Mouse (Mus musculus): ENCODE results near the gene Ift43.

Gene Ift43

GRCm38 (mm10) chr12:86129696-86130095, 47.4 kb downstream of the Ift43 start:
- DNase-seq: no peak

GRCm38 (mm10) chr12:86132799-86133198, 50.5 kb downstream of the Ift43 start:
- peak; percentile 46 to 77 for DNase-seq

- DNase-seq: no peak
Measured at GRCm38 (mm10) chr12:86135691-86136090, 53.4 kb downstream of the Ift43 start.

GRCm38 (mm10) chr12:86138696-86139095, 56.4 kb downstream of the Ift43 start:
- no peak for DNase-seq

GRCm38 (mm10) chr12:86142389-86142788, 60.0 kb downstream of the Ift43 start:
- DNase-seq: no peak

- no peak for DNase-seq
Measured at GRCm38 (mm10) chr12:86146246-86146645, 63.9 kb downstream of the Ift43 start.

GRCm38 (mm10) chr12:86148271-86148670, 65.9 kb downstream of the Ift43 start:
- no peak for DNase-seq

GRCm38 (mm10) chr12:86149087-86149486, 66.7 kb downstream of the Ift43 start:
- DNase-seq: no peak

GRCm38 (mm10) chr12:86151941-86152340, 69.6 kb downstream of the Ift43 start:
- no peak for DNase-seq

- DNase-seq: no peak
Measured at GRCm38 (mm10) chr12:86153213-86153957, 71.0 kb downstream of the Ift43 start.

- DNase-seq: no peak
Measured at GRCm38 (mm10) chr12:86155176-86155575, 72.8 kb downstream of the Ift43 start.

- DNase-seq: peak in 1 of 2 experiments; percentile 39
Measured at GRCm38 (mm10) chr12:86157166-86157565, 74.8 kb downstream of the Ift43 start.

GRCm38 (mm10) chr12:86157894-86158444, 75.6 kb downstream of the Ift43 start:
- peak; percentile 30 to 31 for DNase-seq

GRCm38 (mm10) chr12:86158689-86159483, 76.5 kb downstream of the Ift43 start:
- peak; percentile 94 to 95 for DNase-seq

- peak; percentile 46 to 48 for DNase-seq
Measured at GRCm38 (mm10) chr12:86161436-86161835, 79.1 kb downstream of the Ift43 start.

- no peak for DNase-seq
Measured at GRCm38 (mm10) chr12:86161942-86162341, 79.6 kb downstream of the Ift43 start.

GRCm38 (mm10) chr12:86162890-86163816, 80.8 kb downstream of the Ift43 start:
- no peak for DNase-seq

GRCm38 (mm10) chr12:86166244-86166643, 83.9 kb downstream of the Ift43 start:
- no peak for DNase-seq

GRCm38 (mm10) chr12:86167075-86167474, 84.7 kb downstream of the Ift43 start:
- DNase-seq: no peak

- no peak for DNase-seq
Measured at GRCm38 (mm10) chr12:86168712-86169111, 86.4 kb downstream of the Ift43 start.

- DNase-seq: no peak
Measured at GRCm38 (mm10) chr12:86169195-86169594, 86.9 kb downstream of the Ift43 start.

- DNase-seq: no peak
Measured at GRCm38 (mm10) chr12:86173314-86173713, 91.0 kb downstream of the Ift43 start.

GRCm38 (mm10) chr12:86174369-86174768, 92.0 kb downstream of the Ift43 start:
- DNase-seq: no peak
